Mouse (Mus musculus): ENCODE data around the gene Znrf1. TPM values are rescaled to one million over a fixed set of nuclear protein-coding genes. Genes with fewer than 3 reads are reported as not detected.

The Znrf1 gene
- polyA plus RNA-seq, 1 experiment from 2014 or later: 64.1 TPM

- Histone ChIP-seq H3K27ac (ENCODE audit: low read depth, low read length) (no peak overlapping the region), H3K4me3 (ENCODE audit: low read depth, low read length) (peak overlapping the region; percentile 96), H3K9ac (ENCODE audit: low read length) (peak overlapping the region; percentile 97), H3K4me2 (ENCODE audit: low read depth, low read length, severe bottlenecking) (peak overlapping the region; percentile 83), H3K4me1 (replicated peaks; ENCODE audit: control insufficient read depth, insufficient read depth, low read length) (peaks cover 18% of the 10 kb centered on the region), H3K27me3 (ENCODE audit: control insufficient read depth, insufficient read depth, low read length) (no peaks in the 10 kb centered on the region), H3K36me3 (ENCODE audit: control insufficient read depth, insufficient read depth, low read length) (no peaks in the 10 kb centered on the region), H3K9me3 (ENCODE audit: control insufficient read depth, low read length) (no peaks in the 10 kb centered on the region)
- DNase-seq (ENCODE audit: low spot score): no peak
- ATAC-seq (replicated peaks; ENCODE audit: low FRiP score): no peak
- WGBS: 2% methylated on average over 8 of the region's 8 CpGs
Measured at GRCm38 (mm10) chr8:111537765-111538158, 1.9 kb downstream of the Znrf1 start.

GRCm38 (mm10) chr8:111538194-111538593 lies 2.3 kb downstream of the Znrf1 start:
- DNase-seq (ENCODE audit: low spot score) (no peak), ATAC-seq (replicated peaks; ENCODE audit: low FRiP score) (no peak)
- H3K4me3 ChIP-seq (ENCODE audit: low read depth, low read length): peak overlapping the region; percentile 96
- no peak overlapping the region for H3K27ac ChIP-seq (ENCODE audit: low read depth, low read length)
- H3K4me2 ChIP-seq (ENCODE audit: low read depth, low read length, severe bottlenecking): peak overlapping the region; percentile 83
- 14% methylated on average over 2 of the region's 2 CpGs for WGBS
- H3K4me1 ChIP-seq (replicated peaks; ENCODE audit: control insufficient read depth, insufficient read depth, low read length): peaks cover 18% of the 10 kb centered on the region
- H3K9ac ChIP-seq (ENCODE audit: low read length): peak overlapping the region; percentile 97
- H3K27me3 ChIP-seq (ENCODE audit: control insufficient read depth, insufficient read depth, low read length): no peaks in the 10 kb centered on the region
- H3K9me3 ChIP-seq (ENCODE audit: control insufficient read depth, low read length): no peaks in the 10 kb centered on the region
- no peaks in the 10 kb centered on the region for H3K36me3 ChIP-seq (ENCODE audit: control insufficient read depth, insufficient read depth, low read length)

GRCm38 (mm10) chr8:111539422-111540076 lies 3.7 kb downstream of the Znrf1 start:
- Histone ChIP-seq H3K27me3 (ENCODE audit: control insufficient read depth, insufficient read depth, low read length) (no peaks in the 10 kb centered on the region), H3K9me3 (ENCODE audit: control insufficient read depth, low read length) (no peaks in the 10 kb centered on the region), H3K4me1 (replicated peaks; ENCODE audit: control insufficient read depth, insufficient read depth, low read length) (peaks cover 18% of the 10 kb centered on the region), H3K9ac (ENCODE audit: low read length) (0 out of 2 replicates have a peak overlapping the region, but pooled peaks have one; percentile 4), H3K36me3 (ENCODE audit: control insufficient read depth, insufficient read depth, low read length) (no peaks in the 10 kb centered on the region), H3K4me3 (ENCODE audit: low read depth, low read length) (peak overlapping the region; percentile 9; the same call in 1 of the 2 replicates), H3K4me2 (ENCODE audit: low read depth, low read length, severe bottlenecking) (peak overlapping the region; percentile 83; the same call in 1 of the 2 replicates), H3K27ac (ENCODE audit: low read depth, low read length) (no peak overlapping the region)
- ATAC-seq (replicated peaks; ENCODE audit: low FRiP score) (no peak), DNase-seq (ENCODE audit: low spot score) (no peak)
- WGBS: 79% methylated on average over 10 of the region's 10 CpGs

- no peak overlapping the region for H3K4me3 ChIP-seq (ENCODE audit: low read depth, low read length)
- H3K9ac ChIP-seq (ENCODE audit: low read length): no peak overlapping the region
- H3K4me1 ChIP-seq (replicated peaks; ENCODE audit: control insufficient read depth, insufficient read depth, low read length): peaks cover 6% of the 10 kb centered on the region
- H3K9me3 ChIP-seq (ENCODE audit: control insufficient read depth, low read length): no peaks in the 10 kb centered on the region
- H3K36me3 ChIP-seq (ENCODE audit: control insufficient read depth, insufficient read depth, low read length): no peaks in the 10 kb centered on the region; the same call in 1 of the 2 replicates
- DNase-seq (ENCODE audit: low spot score) (no peak), ATAC-seq (replicated peaks; ENCODE audit: low FRiP score) (no peak)
- 93% methylated on average over 9 of the region's 9 CpGs for WGBS
- H3K4me2 ChIP-seq (ENCODE audit: low read depth, low read length, severe bottlenecking): no peak overlapping the region
- H3K27ac ChIP-seq (ENCODE audit: low read depth, low read length): no peak overlapping the region
- H3K27me3 ChIP-seq (ENCODE audit: control insufficient read depth, insufficient read depth, low read length): no peaks in the 10 kb centered on the region
Measured at GRCm38 (mm10) chr8:111543712-111544380, 7.9 kb downstream of the Znrf1 start.

- ATAC-seq (replicated peaks; ENCODE audit: low FRiP score): no peak
- Histone ChIP-seq H3K36me3 (ENCODE audit: control insufficient read depth, insufficient read depth, low read length) (no peaks in the 10 kb centered on the region; the same call in 1 of the 2 replicates), H3K4me2 (ENCODE audit: low read depth, low read length, severe bottlenecking) (no peak overlapping the region), H3K4me1 (replicated peaks; ENCODE audit: control insufficient read depth, insufficient read depth, low read length) (0 out of 2 replicates have a peak, but pooled peaks cover 2% of the 10 kb centered on the region), H3K27me3 (ENCODE audit: control insufficient read depth, insufficient read depth, low read length) (no peaks in the 10 kb centered on the region), H3K4me3 (ENCODE audit: low read depth, low read length) (no peak overlapping the region), H3K27ac (ENCODE audit: low read depth, low read length) (no peak overlapping the region), H3K9ac (ENCODE audit: low read length) (no peak overlapping the region), H3K9me3 (ENCODE audit: control insufficient read depth, low read length) (no peaks in the 10 kb centered on the region)
- WGBS: 88% methylated on average over 8 of the region's 8 CpGs
- DNase-seq (ENCODE audit: low spot score): no peak
Measured at GRCm38 (mm10) chr8:111545406-111546156, 9.7 kb downstream of the Znrf1 start.

- WGBS: 94% methylated on average over 3 of the region's 3 CpGs
Measured at GRCm38 (mm10) chr8:111547144-111547543, 11.2 kb downstream of the Znrf1 start.

GRCm38 (mm10) chr8:111548201-111548600 lies 12.3 kb downstream of the Znrf1 start:
- no peaks in the 10 kb centered on the region for H3K27me3 ChIP-seq (ENCODE audit: control insufficient read depth, insufficient read depth, low read length)
- no peaks in the 10 kb centered on the region; the same call in 1 of the 2 replicates for H3K36me3 ChIP-seq (ENCODE audit: control insufficient read depth, insufficient read depth, low read length)
- DNase-seq (ENCODE audit: low spot score) (no peak), ATAC-seq (replicated peaks; ENCODE audit: low FRiP score) (no peak)
- 0 out of 2 replicates have a peak, but pooled peaks cover 2% of the 10 kb centered on the region for H3K4me1 ChIP-seq (replicated peaks; ENCODE audit: control insufficient read depth, insufficient read depth, low read length)
- H3K27ac ChIP-seq (ENCODE audit: low read depth, low read length): no peak overlapping the region
- no peaks in the 10 kb centered on the region for H3K9me3 ChIP-seq (ENCODE audit: control insufficient read depth, low read length)
- no peak overlapping the region for H3K9ac ChIP-seq (ENCODE audit: low read length)
- no peak overlapping the region for H3K4me3 ChIP-seq (ENCODE audit: low read depth, low read length)
- WGBS: 95% methylated on average over 6 of the region's 6 CpGs
- H3K4me2 ChIP-seq (ENCODE audit: low read depth, low read length, severe bottlenecking): no peak overlapping the region

More at GRCm38 (mm10) chr8:111547144-111547543, 11.2 kb downstream of the Znrf1 start:
- DNase-seq (ENCODE audit: low spot score) (no peak), ATAC-seq (replicated peaks; ENCODE audit: low FRiP score) (no peak)
- Histone ChIP-seq H3K9ac (ENCODE audit: low read length) (no peak overlapping the region), H3K4me2 (ENCODE audit: low read depth, low read length, severe bottlenecking) (no peak overlapping the region), H3K27me3 (ENCODE audit: control insufficient read depth, insufficient read depth, low read length) (no peaks in the 10 kb centered on the region), H3K9me3 (ENCODE audit: control insufficient read depth, low read length) (no peaks in the 10 kb centered on the region), H3K4me1 (replicated peaks; ENCODE audit: control insufficient read depth, insufficient read depth, low read length) (0 out of 2 replicates have a peak, but pooled peaks cover 2% of the 10 kb centered on the region), H3K36me3 (ENCODE audit: control insufficient read depth, insufficient read depth, low read length) (no peaks in the 10 kb centered on the region; the same call in 1 of the 2 replicates), H3K27ac (ENCODE audit: low read depth, low read length) (no peak overlapping the region), H3K4me3 (ENCODE audit: low read depth, low read length) (no peak overlapping the region)
